Mouse (Mus musculus) testis, adult 2 months (tissue): ENCODE measurements around the gene Setd7.

Experiments used
- CTCF ChIP-seq: fragments of 200-500 bp; IDR thresholded peaks from 2 replicates; pipeline ENCODE4 v1.5.1; 2012; ENCODE audit warnings: low read depth, mild to moderate bottlenecking, inconsistent platforms, low read length, moderate library complexity; ENCODE audit not compliant: control insufficient read depth, insufficient read depth, insufficient replicate concordance
- POLR2A ChIP-seq: fragments of 200-500 bp; IDR thresholded peaks from 2 replicates; pipeline ENCODE4 v1.6.1; 2012; ENCODE audit warnings: low read depth, mild to moderate bottlenecking, inconsistent platforms, low read length, moderate library complexity; ENCODE audit not compliant: control insufficient read depth

- TF ChIP-seq POLR2A (no peak), CTCF (no peak)
Measured at GRCm38 (mm10) chr3:51482781-51483180, 77.9 kb downstream of the Setd7 start.
